Mouse (Mus musculus) ES-E14 (cell line): ENCODE data around the gene Svop.

Experiments used
- HCFC1 ChIP-seq: IDR thresholded peaks from 2 replicates; pipeline ENCODE4 v1.6.1; 2012; ENCODE audit warnings: low read length, inconsistent platforms, borderline replicate concordance; ENCODE audit not compliant: insufficient read depth
- ZC3H11A ChIP-seq: IDR thresholded peaks from 2 replicates; pipeline ENCODE4 v1.6.1; 2012; ENCODE audit warnings: low read depth, mild to moderate bottlenecking, inconsistent platforms, low read length, borderline replicate concordance
- ZNF384 ChIP-seq: IDR thresholded peaks from 2 replicates; pipeline ENCODE4 v1.6.1; 2012; ENCODE audit warnings: low read depth, low read length, inconsistent platforms

GRCm38 (mm10) chr5:114087875-114088480 is 3.4 kb downstream of the Svop start:
- TF ChIP-seq HCFC1 (no peak), ZNF384 (no peak), ZC3H11A (no peak)
